Mouse (Mus musculus) cerebellum, postnatal 36 days (tissue): ENCODE results near the gene Akap5.

Experiments used
- DNase-seq, 2 experiments: peaks; one replicate each; pipeline ENCODE4 v3.0.0; 2021 to 2022; ENCODE audit warnings: mixed read lengths in 2 of 2

Gene Akap5

GRCm38 (mm10) chr12:76369206-76369977 lies 44.7 kb downstream of the Akap5 start, which contains the start of gene Zbtb25:
TSS of gene Zbtb25 (minus strand) at chr12:76369602.
- peak; percentile 87 to 93 for DNase-seq

GRCm38 (mm10) chr12:76369978-76370830 lies 45.5 kb downstream of the Akap5 start, which contains the start of gene Zbtb1:
TSS of gene Zbtb1 (plus strand) at chr12:76370266.
- DNase-seq = peak; percentile 70 to 71

- DNase-seq = peak; percentile 55 to 66
Observed at GRCm38 (mm10) chr12:76370831-76371571, 46.3 kb downstream of the Akap5 start.

- no peak for DNase-seq
Observed at GRCm38 (mm10) chr12:76372046-76372445, 47.4 kb downstream of the Akap5 start.

- DNase-seq = no peak
Observed at GRCm38 (mm10) chr12:76372881-76373818, 48.5 kb downstream of the Akap5 start.

- no peak for DNase-seq
Observed at GRCm38 (mm10) chr12:76373991-76374390, 49.3 kb downstream of the Akap5 start.

- DNase-seq = no peak
Observed at GRCm38 (mm10) chr12:76374911-76375310, 50.2 kb downstream of the Akap5 start.

GRCm38 (mm10) chr12:76375506-76375905 lies 50.8 kb downstream of the Akap5 start:
- DNase-seq = no peak

GRCm38 (mm10) chr12:76376649-76377048 lies 52.0 kb downstream of the Akap5 start:
- peak in 1 of 2 experiments; percentile 24 for DNase-seq

GRCm38 (mm10) chr12:76377059-76377458 lies 52.4 kb downstream of the Akap5 start:
- DNase-seq = no peak

- DNase-seq = no peak
Observed at GRCm38 (mm10) chr12:76377726-76378125, 53.0 kb downstream of the Akap5 start.

GRCm38 (mm10) chr12:76378556-76378955 lies 53.9 kb downstream of the Akap5 start:
- no peak for DNase-seq

- no peak for DNase-seq
Observed at GRCm38 (mm10) chr12:76380151-76380550, 55.5 kb downstream of the Akap5 start.
